Mouse (Mus musculus) kidney, postnatal 0 days (tissue): ENCODE results near the gene Cldn6. TPM values are rescaled to one million over a fixed set of nuclear protein-coding genes. Genes with fewer than 3 reads are reported as not detected.

Experiments
- ATAC-seq: fragments of 200-750 bp; cut with Nextera tagmentation; replicated peaks from 2 replicates; pipeline ENCODE4 v1.8.0; 2017; ENCODE audit warnings: low read depth, moderate number of reproducible peaks, moderate TSS enrichment, moderate library complexity; ENCODE audit not compliant: low FRiP score
- DNase-seq: peaks from one replicate; pipeline ENCODE4 v3.0.0-alpha.2; 2016; ENCODE audit warnings: low spot score
- H3K27ac ChIP-seq: fragments of 300-500 bp; sonication (generic); 2 replicates; pipeline ENCODE4 v1.5.1; 2014; ENCODE audit warnings: mild to moderate bottlenecking
- H3K27me3 ChIP-seq: fragments of 300-500 bp; sonication (generic); 2 replicates; pipeline ENCODE4 v1.6.1; 2014; ENCODE audit warnings: low read length, mixed read lengths; ENCODE audit not compliant: insufficient read depth
- H3K36me3 ChIP-seq: fragments of 300-500 bp; sonication (generic); 2 replicates; pipeline ENCODE4 v1.6.1; 2014; ENCODE audit warnings: low read length, mixed read lengths; ENCODE audit not compliant: insufficient read depth
- H3K4me1 ChIP-seq: fragments of 300-500 bp; sonication (generic); replicated peaks from 2 replicates; pipeline ENCODE4 v1.6.1; 2014; ENCODE audit warnings: antibody characterized with exemption, low read length, mixed read lengths; ENCODE audit not compliant: insufficient read depth
- H3K4me2 ChIP-seq: fragments of 300-500 bp; sonication (generic); 2 replicates; pipeline ENCODE4 v1.6.1; 2014; ENCODE audit warnings: mild to moderate bottlenecking, low read length, moderate library complexity, mixed read lengths
- H3K4me3 ChIP-seq: fragments of 300-500 bp; sonication (generic); replicated peaks from 2 replicates; pipeline ENCODE4 v1.5.1; 2014; ENCODE audit warnings: low read depth, low read length
- H3K9ac ChIP-seq: fragments of 300-500 bp; sonication (generic); 2 replicates; pipeline ENCODE4 v1.6.1; 2014; ENCODE audit warnings: low read depth, low read length
- H3K9me3 ChIP-seq: fragments of 300-500 bp; sonication (generic); replicated peaks from 2 replicates; pipeline ENCODE4 v1.6.1; 2016; ENCODE audit warnings: low read length, inconsistent platforms, mixed read lengths
- CTCF ChIP-seq: IDR thresholded peaks from 2 replicates; pipeline ENCODE4 v1.5.1; 2016; ENCODE audit warnings: antibody characterized with exemption, low read depth, mild to moderate bottlenecking, moderate library complexity
- WGBS: fragments of 180-500 bp; shearing (Covaris S2); extraction: QIAGEN DNeasy Blood & Tissue Kit; methylation state at CpG from one replicate; pipeline ENCODE4 v1.1.7; 2014; 5-methylcytosine and 5-hydroxymethylcytosine counted together
- polyA plus RNA-seq: library from polyadenylated mRNA; unstranded; fragments of >200 nt; fragmentation: Nextera tagmentation; extraction: Ambion mirVana; gene quantifications from 2 replicates; pipeline ENCODE4 v1.2.1, GENCODE M21; 2015

Gene Cldn6
- polyA plus RNA-seq, 1 experiment from 2014 or later: 131 TPM

GRCm38 (mm10) chr17:23706212-23706611 is 27.2 kb downstream of the Cldn6 start:
- Histone ChIP-seq H3K4me2 (no peak overlapping the region), H3K4me3 (no peak overlapping the region), H3K9ac (no peak overlapping the region), H3K36me3 (no peaks in the 10 kb centered on the region), H3K9me3 (no peaks in the 10 kb centered on the region), H3K27me3 (no peaks in the 10 kb centered on the region), H3K4me1 (no peaks in the 10 kb centered on the region), H3K27ac (no peak overlapping the region)
- ATAC-seq (peak; percentile 58), DNase-seq (peak; percentile 84)
- TF ChIP-seq CTCF: peak; percentile 95
- 1% methylated on average over 3 of the region's 3 CpGs for WGBS

- H3K4me1 ChIP-seq: no peaks in the 10 kb centered on the region
- 59% methylated on average over 2 of the region's 2 CpGs for WGBS
- H3K36me3 ChIP-seq: no peaks in the 10 kb centered on the region
- H3K9ac ChIP-seq: no peak overlapping the region
- TF ChIP-seq CTCF: no peak
- H3K4me2 ChIP-seq: no peak overlapping the region
- H3K27me3 ChIP-seq: no peaks in the 10 kb centered on the region
- H3K4me3 ChIP-seq: no peak overlapping the region
- no peak overlapping the region for H3K27ac ChIP-seq
- ATAC-seq (no peak), DNase-seq (no peak)
- no peaks in the 10 kb centered on the region for H3K9me3 ChIP-seq
Observed at GRCm38 (mm10) chr17:23717003-23717402, 38.0 kb downstream of the Cldn6 start.

- no peak for TF ChIP-seq CTCF
- 53% methylated on average over 1 of the region's 1 CpGs for WGBS
Observed at GRCm38 (mm10) chr17:23719455-23719854, 40.4 kb downstream of the Cldn6 start.

GRCm38 (mm10) chr17:23721886-23722285 is 42.8 kb downstream of the Cldn6 start:
- 77% methylated on average over 2 of the region's 2 CpGs for WGBS
- no peaks in the 10 kb centered on the region for H3K36me3 ChIP-seq
- TF ChIP-seq CTCF: no peak
- H3K4me2 ChIP-seq: no peak overlapping the region
- no peaks in the 10 kb centered on the region for H3K9me3 ChIP-seq
- DNase-seq: no peak
- H3K4me3 ChIP-seq: no peak overlapping the region
- H3K27me3 ChIP-seq: no peaks in the 10 kb centered on the region
- no peak for ATAC-seq
- H3K4me1 ChIP-seq: peaks cover 4% of the 10 kb centered on the region; the same call in 1 of the 2 replicates
- no peak overlapping the region for H3K27ac ChIP-seq
- no peak overlapping the region for H3K9ac ChIP-seq

More at GRCm38 (mm10) chr17:23719455-23719854, 40.4 kb downstream of the Cldn6 start:
- Histone ChIP-seq H3K36me3 (no peaks in the 10 kb centered on the region), H3K4me3 (no peak overlapping the region), H3K27me3 (no peaks in the 10 kb centered on the region), H3K4me2 (no peak overlapping the region), H3K4me1 (no peaks in the 10 kb centered on the region), H3K9ac (no peak overlapping the region), H3K9me3 (no peaks in the 10 kb centered on the region), H3K27ac (no peak overlapping the region)
- no peak for DNase-seq
- ATAC-seq: no peak

GRCm38 (mm10) chr17:23722376-23723125 is 43.5 kb downstream of the Cldn6 start, which contains the start of gene 1520401A03Rik:
TSS of gene 1520401A03Rik (minus strand) at chr17:23722783.
- H3K9me3 ChIP-seq: no peaks in the 10 kb centered on the region
- 65% methylated on average over 7 of the region's 7 CpGs for WGBS
- peaks cover 4% of the 10 kb centered on the region; the same call in 1 of the 2 replicates for H3K4me1 ChIP-seq
- no peak for TF ChIP-seq CTCF
- 0 out of 2 replicates have a peak within 1 kb of the TSS, but pooled peaks have one; percentile 18 for H3K9ac ChIP-seq
- H3K4me2 ChIP-seq: no peak within 1 kb of the TSS
- no peak within 1 kb of the TSS for H3K4me3 ChIP-seq
- ATAC-seq (no peak), DNase-seq (no peak)
- H3K27me3 ChIP-seq: no peaks in the 10 kb centered on the region
- no peak within 1 kb of the TSS for H3K27ac ChIP-seq
- no peaks in the 10 kb centered on the region for H3K36me3 ChIP-seq

- peak overlapping the region; percentile 64; the same call in 1 of the 2 replicates for H3K27ac ChIP-seq
- H3K4me2 ChIP-seq: peak overlapping the region; percentile 88
- TF ChIP-seq CTCF: no peak
- peaks cover 4% of the 10 kb centered on the region; the same call in 1 of the 2 replicates for H3K4me1 ChIP-seq
- no peaks in the 10 kb centered on the region for H3K27me3 ChIP-seq
- peak overlapping the region; percentile 76; the same call in 1 of the 2 replicates for H3K4me3 ChIP-seq
- H3K36me3 ChIP-seq: no peaks in the 10 kb centered on the region
- H3K9me3 ChIP-seq: no peaks in the 10 kb centered on the region
- ATAC-seq (no peak), DNase-seq (no peak)
- WGBS: 55% methylated on average over 4 of the region's 4 CpGs
- H3K9ac ChIP-seq: peak overlapping the region; percentile 52
Observed at GRCm38 (mm10) chr17:23725477-23725876, 46.4 kb downstream of the Cldn6 start.
